Mouse (Mus musculus) hindbrain, postnatal 0 days (tissue): Measurements from ENCODE around the gene Lrrc47. TPM values are rescaled to one million over a fixed set of nuclear protein-coding genes. Genes with fewer than 3 reads are reported as not detected.
A peak's percentile ranks its signal among the peaks of the same experiment; 100 is the strongest.

Experiments used
- ATAC-seq: fragments of 200-750 bp; cut with Nextera tagmentation; 2 replicates; pipeline ENCODE4 v1.8.0; 2017; ENCODE audit warnings: mild to moderate bottlenecking, moderate TSS enrichment, moderate library complexity
- DNase-seq: peaks from one replicate; pipeline ENCODE4 v3.0.0-alpha.2; 2015; ENCODE audit warnings: low spot score
- H3K27ac ChIP-seq: fragments of 300-500 bp; sonication (generic); 2 replicates; pipeline ENCODE4 v1.5.1; 2014; ENCODE audit warnings: mild to moderate bottlenecking
- H3K27me3 ChIP-seq: fragments of 300-500 bp; sonication (generic); 2 replicates; pipeline ENCODE4 v1.6.1; 2014; ENCODE audit warnings: low read length, mixed read lengths; ENCODE audit not compliant: insufficient read depth
- H3K36me3 ChIP-seq: fragments of 300-500 bp; sonication (generic); 2 replicates; pipeline ENCODE4 v1.6.1; 2014; ENCODE audit warnings: low read length, mixed read lengths; ENCODE audit not compliant: insufficient read depth
- H3K4me1 ChIP-seq: fragments of 300-500 bp; sonication (generic); 2 replicates; pipeline ENCODE4 v1.6.1; 2014; ENCODE audit warnings: antibody characterized with exemption, low read length, mixed read lengths; ENCODE audit not compliant: insufficient read depth
- H3K4me2 ChIP-seq: fragments of 300-500 bp; sonication (generic); 2 replicates; pipeline ENCODE4 v1.6.1; 2014; ENCODE audit warnings: low read depth, mild to moderate bottlenecking, low read length, moderate library complexity, mixed read lengths
- H3K4me3 ChIP-seq: fragments of 300-500 bp; sonication (generic); 2 replicates; pipeline ENCODE4 v1.5.1; 2014; ENCODE audit warnings: low read length
- H3K9ac ChIP-seq: fragments of 300-500 bp; sonication (generic); replicated peaks from 2 replicates; pipeline ENCODE4 v1.6.1; 2014; ENCODE audit warnings: mild to moderate bottlenecking, low read length, moderate library complexity, mixed read lengths
- H3K9me3 ChIP-seq: fragments of 300-500 bp; sonication (generic); 2 replicates; pipeline ENCODE4 v1.6.1; 2016; ENCODE audit warnings: low read length, mixed read lengths
- CTCF ChIP-seq: IDR thresholded peaks from 2 replicates; pipeline ENCODE4 v1.5.1; 2016; ENCODE audit warnings: antibody characterized with exemption, control low read depth, low read depth
- WGBS: fragments of 180-500 bp; shearing (Covaris S2); extraction: QIAGEN DNeasy Blood & Tissue Kit; methylation state at CpG from one replicate; pipeline ENCODE4 v1.1.7; 2014; 5-methylcytosine and 5-hydroxymethylcytosine counted together
- polyA plus RNA-seq: library from polyadenylated mRNA; unstranded; fragments of >200 nt; fragmentation: Nextera tagmentation; extraction: Ambion mirVana; gene quantifications from 2 replicates; pipeline ENCODE4 v1.2.1, GENCODE M21; 2015
- total RNA-seq: library from RNA; depleted of rRNA; stranded (reverse); fragments of >200 nt; gene quantifications from 2 replicates; pipeline ENCODE4 v1.2.3, GENCODE M21; 2014

The Lrrc47 gene
- total and polyA plus RNA-seq, 2 experiments from 2014 or later, result 22.0 to 32.1 TPM

GRCm38 (mm10) chr4:154021432-154021831 is 9.9 kb downstream of the Lrrc47 start:
- Histone ChIP-seq H3K27me3 (no peaks in the 10 kb centered on the region), H3K4me1 (peaks cover 14% of the 10 kb centered on the region), H3K4me2 (no peak overlapping the region), H3K9ac (no peak overlapping the region), H3K9me3 (no peaks in the 10 kb centered on the region), H3K36me3 (peaks cover 50% of the 10 kb centered on the region), H3K4me3 (no peak overlapping the region), H3K27ac (no peak overlapping the region)
- TF ChIP-seq CTCF, result no peak
- DNase-seq (no peak), ATAC-seq (no peak)
- WGBS, result 88% methylated on average over 9 of the region's 9 CpGs

GRCm38 (mm10) chr4:154022407-154022806 is 10.9 kb downstream of the Lrrc47 start:
- ATAC-seq (peak; percentile 25; the same call in 1 of the 2 replicates), DNase-seq (peak; percentile 9)
- Histone ChIP-seq H3K4me1 (peaks cover 15% of the 10 kb centered on the region), H3K9ac (no peak overlapping the region), H3K27ac (0 out of 2 replicates have a peak overlapping the region, but pooled peaks have one; percentile 17), H3K4me3 (no peak overlapping the region), H3K36me3 (peaks cover 40% of the 10 kb centered on the region), H3K4me2 (no peak overlapping the region), H3K9me3 (no peaks in the 10 kb centered on the region), H3K27me3 (no peaks in the 10 kb centered on the region)
- TF ChIP-seq CTCF, result no peak
- WGBS, result 69% methylated on average over 4 of the region's 4 CpGs

- 17% methylated on average over 4 of the region's 4 CpGs for WGBS
- 0 out of 2 replicates have a peak overlapping the region, but pooled peaks have one; percentile 17 for H3K27ac ChIP-seq
- peak; percentile 14; the same call in 1 of the 2 replicates for ATAC-seq
- no peaks in the 10 kb centered on the region for H3K9me3 ChIP-seq
- H3K4me2 ChIP-seq, result no peak overlapping the region
- TF ChIP-seq CTCF, result no peak
- peaks cover 15% of the 10 kb centered on the region for H3K4me1 ChIP-seq
- H3K36me3 ChIP-seq, result peaks cover 37% of the 10 kb centered on the region
- no peak overlapping the region for H3K4me3 ChIP-seq
- H3K27me3 ChIP-seq, result no peaks in the 10 kb centered on the region
- peak; percentile 21 for DNase-seq
- H3K9ac ChIP-seq, result no peak overlapping the region
These were observed 11.3 kb downstream of the Lrrc47 start for GRCm38 (mm10) chr4:154022844-154023243.

- Histone ChIP-seq H3K9me3 (no peaks in the 10 kb centered on the region), H3K4me2 (no peak overlapping the region), H3K27ac (no peak overlapping the region), H3K36me3 (peaks cover 27% of the 10 kb centered on the region), H3K4me3 (no peak overlapping the region), H3K9ac (no peak overlapping the region), H3K27me3 (no peaks in the 10 kb centered on the region), H3K4me1 (peaks cover 15% of the 10 kb centered on the region)
- no peak for DNase-seq
- no peak for TF ChIP-seq CTCF
- no peak for ATAC-seq
- WGBS, result 33% methylated on average over 8 of the region's 8 CpGs
These were observed 12.4 kb downstream of the Lrrc47 start for GRCm38 (mm10) chr4:154023754-154024601.

GRCm38 (mm10) chr4:154024729-154025521 is 13.4 kb downstream of the Lrrc47 start:
- no peaks in the 10 kb centered on the region for H3K9me3 ChIP-seq
- peaks cover 17% of the 10 kb centered on the region; the same call in 1 of the 2 replicates for H3K36me3 ChIP-seq
- H3K27ac ChIP-seq, result peak overlapping the region; percentile 68; the same call in 1 of the 2 replicates
- H3K4me1 ChIP-seq, result peaks cover 15% of the 10 kb centered on the region
- ATAC-seq (no peak), DNase-seq (peak; percentile 17)
- H3K4me2 ChIP-seq, result peak overlapping the region; percentile 57
- H3K4me3 ChIP-seq, result peak overlapping the region; percentile 34
- H3K27me3 ChIP-seq, result no peaks in the 10 kb centered on the region
- WGBS, result 37% methylated on average over 17 of the region's 17 CpGs
- H3K9ac ChIP-seq, result peak overlapping the region; percentile 48; the same call in 1 of the 2 replicates
- no peak for TF ChIP-seq CTCF

- H3K36me3 ChIP-seq, result peaks cover 10% of the 10 kb centered on the region; the same call in 1 of the 2 replicates
- H3K4me2 ChIP-seq, result peak within 1 kb of the TSS; percentile 57
- 2% methylated on average over 32 of the region's 33 CpGs for WGBS
- H3K9me3 ChIP-seq, result no peaks in the 10 kb centered on the region
- peak within 1 kb of the TSS; percentile 68 for H3K27ac ChIP-seq
- peaks cover 15% of the 10 kb centered on the region for H3K4me1 ChIP-seq
- peak; percentile 84 for DNase-seq
- no peaks in the 10 kb centered on the region for H3K27me3 ChIP-seq
- peak; percentile 77 for ATAC-seq
- H3K9ac ChIP-seq, result peak within 1 kb of the TSS; percentile 48
- peak; percentile 70 for TF ChIP-seq CTCF
- peak within 1 kb of the TSS; percentile 34 for H3K4me3 ChIP-seq
These were observed 14.3 kb downstream of the Lrrc47 start, which contains the start of gene Smim1 for GRCm38 (mm10) chr4:154025641-154026440. Gene Smim1, minus strand, starts transcription at chr4:154026230.
